Mouse (Mus musculus) cerebellum, adult (tissue): Measurements from ENCODE around the gene Tac2.
"Not testable (repeated sequence)": the region's sequence is repeated elsewhere in the genome, so short reads cannot be mapped to it uniquely, and the experiment has no call there.

Experiments
- ATAC-seq: cut with Nextera tagmentation; 2 replicates; pipeline ENCODE4 v1.9.2; 2017; ENCODE audit warnings: mild to moderate bottlenecking, moderate library complexity, mixed read lengths; ENCODE audit not compliant: insufficient number of reproducible peaks, low FRiP score, low TSS enrichment

Tac2 gene

GRCm38 (mm10) chr10:127754566-127755166, 30.4 kb downstream of the Tac2 start:
- ATAC-seq = no peak

GRCm38 (mm10) chr10:127755246-127755645, 31.0 kb downstream of the Tac2 start:
- ATAC-seq = no peak

DNA sequence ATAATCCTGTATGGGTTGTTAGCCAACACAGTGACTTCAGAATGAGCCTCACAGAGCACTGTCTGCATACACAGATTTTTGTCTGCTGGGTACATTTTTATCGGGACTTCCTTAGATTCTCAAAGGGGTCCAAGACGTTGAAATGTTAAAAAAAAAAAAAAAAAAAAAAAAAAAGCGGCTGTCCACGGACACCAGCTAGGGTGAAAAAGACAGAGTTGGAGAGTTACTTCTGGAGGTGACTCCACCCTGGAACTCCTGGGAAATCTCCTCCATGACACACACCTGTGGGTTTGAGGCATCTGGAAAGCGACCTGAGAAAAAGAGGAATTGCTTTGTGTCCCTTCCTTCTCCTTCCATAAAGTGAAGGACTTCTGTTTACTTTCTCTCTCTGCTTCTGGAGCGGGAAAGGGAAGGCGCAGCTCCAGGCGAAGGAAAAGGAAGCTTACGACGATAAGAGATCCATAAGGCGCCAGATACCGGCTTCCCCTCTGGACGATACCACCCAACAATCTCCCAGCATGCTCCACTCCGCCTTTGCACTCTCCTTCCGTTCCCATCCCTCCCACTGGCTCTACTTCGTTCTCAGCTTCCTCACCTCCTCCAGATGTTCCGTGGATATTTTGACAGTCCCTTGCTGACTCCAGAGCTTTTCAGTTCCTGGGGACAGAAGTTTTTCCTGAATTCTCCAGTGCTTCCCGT, 31.6 kb downstream of the Tac2 start:
- ATAC-seq = no peak

- no peak for ATAC-seq
These were observed 35.2 kb downstream of the Tac2 start, which contains the start of the genes Rdh1 and Rdh16f1 for GRCm38 (mm10) chr10:127759181-127760110. Gene Rdh1, plus strand, starts transcription at chr10:127759721. Gene Rdh16f1, plus strand, starts transcription at chr10:127759787.

DNA sequence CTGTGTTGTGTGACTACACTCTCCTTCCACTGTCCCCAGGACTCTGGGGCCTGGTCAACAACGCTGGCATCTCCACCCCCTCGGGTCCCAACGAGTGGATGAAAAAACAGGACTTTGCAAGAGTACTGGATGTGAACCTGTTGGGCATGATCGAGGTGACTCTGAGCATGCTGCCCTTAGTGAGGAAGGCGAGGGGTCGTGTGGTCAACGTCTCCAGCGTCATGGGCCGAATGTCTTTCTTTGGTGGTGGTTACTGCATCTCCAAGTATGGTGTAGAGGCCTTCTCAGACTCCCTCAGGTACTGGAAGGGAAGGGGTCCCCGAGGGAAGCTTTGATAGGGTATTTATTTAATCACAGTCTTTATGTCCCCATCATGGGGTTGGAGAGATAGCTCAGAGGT, 38.6 kb downstream of the Tac2 start:
- not testable (repeated sequence) for ATAC-seq

GRCm38 (mm10) chr10:127763914-127764680, 39.8 kb downstream of the Tac2 start:
- peak; percentile 52; the same call in 1 of the 2 replicates for ATAC-seq

- ATAC-seq = no peak
These were observed 42.3 kb downstream of the Tac2 start for GRCm38 (mm10) chr10:127766564-127766963.

DNA sequence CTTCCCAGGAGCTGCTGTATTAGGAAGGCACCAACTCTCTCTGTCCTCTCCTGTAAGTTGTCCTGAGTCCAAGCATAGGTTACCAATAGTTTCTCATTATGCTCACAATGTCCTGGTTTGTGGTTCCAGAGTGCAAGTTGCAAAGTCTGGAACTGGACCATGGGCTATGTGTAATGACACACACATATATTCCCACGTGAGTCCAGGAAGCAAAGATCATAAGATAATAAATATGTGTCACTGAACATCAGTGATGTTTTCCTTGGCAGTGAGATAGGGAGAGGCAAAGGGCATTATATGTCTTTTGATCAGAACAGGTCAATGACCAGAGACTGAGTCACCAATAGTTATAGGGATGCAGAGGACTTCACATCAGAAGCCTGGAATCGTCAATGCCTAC, 51.7 kb downstream of the Tac2 start, which contains the start of gene Rdh9:
Rdh9 (plus strand) TSS at position 376 of the 400 bp plus-strand sequence.
- ATAC-seq = no peak
